Mouse (Mus musculus): ENCODE measurements around the gene Gabarap. TPM values are rescaled to one million over a fixed set of nuclear protein-coding genes. Genes with fewer than 3 reads are reported as not detected.
A peak's percentile ranks its signal among the peaks of the same experiment; 100 is the strongest.

The Gabarap gene
- polyA plus RNA-seq, 1 experiment from 2014 or later = 590 TPM

GRCm38 (mm10) chr11:70018131-70018990 is 27.4 kb downstream of the Gabarap start:
- Histone ChIP-seq H3K4me2 (ENCODE audit: low read depth, low read length) (peak overlapping the region; percentile 85), H3K27ac (replicated peaks; ENCODE audit: low read depth, low read length) (peak overlapping the region; percentile 94), H3K9me3 (ENCODE audit: control insufficient read depth, low read length) (no peaks in the 10 kb centered on the region), H3K36me3 (ENCODE audit: control insufficient read depth, insufficient read depth, low read length) (peaks cover 11% of the 10 kb centered on the region; the same call in 1 of the 2 replicates), H3K4me3 (ENCODE audit: low read depth, low read length) (peak overlapping the region; percentile 69), H3K9ac (ENCODE audit: low read depth, low read length) (peak overlapping the region; percentile 85), H3K4me1 (ENCODE audit: control insufficient read depth, insufficient read depth, low read length) (peaks cover 38% of the 10 kb centered on the region), H3K27me3 (replicated peaks; ENCODE audit: control insufficient read depth, insufficient read depth, low read length) (no peaks in the 10 kb centered on the region)
- DNase-seq (ENCODE audit: low spot score) (peak; percentile 92), ATAC-seq (ENCODE audit: low read depth) (no peak)
- WGBS = 1% methylated on average over 18 of the region's 25 CpGs

DNA sequence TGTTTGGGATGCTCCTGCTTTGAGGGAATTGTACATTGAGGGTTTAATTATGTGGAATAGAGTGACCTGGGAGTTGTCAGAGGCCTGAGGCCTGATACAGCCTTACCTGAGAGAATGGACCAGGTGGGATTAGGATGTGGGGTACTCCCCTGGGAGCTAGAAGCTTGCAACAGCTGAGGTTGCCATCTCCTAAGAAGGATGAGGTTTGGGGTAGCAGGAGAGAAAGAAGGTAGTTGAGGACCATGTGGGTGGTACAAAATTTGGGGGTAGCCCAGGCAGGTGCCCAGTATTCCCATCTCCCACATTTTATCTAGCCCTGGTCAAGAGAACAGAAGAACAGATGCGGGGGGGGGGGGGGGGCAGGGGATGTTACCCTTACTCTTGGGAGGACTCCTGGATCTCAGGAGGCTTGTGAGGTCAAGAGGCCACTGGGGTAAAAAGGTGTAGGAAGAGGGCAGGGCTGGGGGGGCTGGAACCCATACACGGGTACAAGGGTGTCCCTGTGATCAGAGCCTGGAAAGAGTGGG is 28.6 kb downstream of the Gabarap start:
- Histone ChIP-seq H3K4me1 (ENCODE audit: control insufficient read depth, insufficient read depth, low read length) (peaks cover 40% of the 10 kb centered on the region), H3K4me2 (ENCODE audit: low read depth, low read length) (peak overlapping the region; percentile 85), H3K9ac (ENCODE audit: low read depth, low read length) (peak overlapping the region; percentile 85), H3K9me3 (ENCODE audit: control insufficient read depth, low read length) (no peaks in the 10 kb centered on the region), H3K27ac (replicated peaks; ENCODE audit: low read depth, low read length) (peak overlapping the region; percentile 94), H3K36me3 (ENCODE audit: control insufficient read depth, insufficient read depth, low read length) (no peaks in the 10 kb centered on the region), H3K27me3 (replicated peaks; ENCODE audit: control insufficient read depth, insufficient read depth, low read length) (no peaks in the 10 kb centered on the region), H3K4me3 (ENCODE audit: low read depth, low read length) (peak overlapping the region; percentile 69)
- ATAC-seq (ENCODE audit: low read depth) (no peak), DNase-seq (ENCODE audit: low spot score) (no peak)
- 10% methylated on average over 1 of the region's 2 CpGs for WGBS

GRCm38 (mm10) chr11:70020022-70020631 is 29.2 kb downstream of the Gabarap start:
- Histone ChIP-seq H3K4me2 (ENCODE audit: low read depth, low read length) (peak overlapping the region; percentile 85), H3K27me3 (replicated peaks; ENCODE audit: control insufficient read depth, insufficient read depth, low read length) (no peaks in the 10 kb centered on the region), H3K9ac (ENCODE audit: low read depth, low read length) (peak overlapping the region; percentile 85; the same call in 1 of the 2 replicates), H3K4me1 (ENCODE audit: control insufficient read depth, insufficient read depth, low read length) (peaks cover 38% of the 10 kb centered on the region), H3K9me3 (ENCODE audit: control insufficient read depth, low read length) (no peaks in the 10 kb centered on the region), H3K36me3 (ENCODE audit: control insufficient read depth, insufficient read depth, low read length) (no peaks in the 10 kb centered on the region), H3K27ac (replicated peaks; ENCODE audit: low read depth, low read length) (peak overlapping the region; percentile 94), H3K4me3 (ENCODE audit: low read depth, low read length) (peak overlapping the region; percentile 69)
- no peak for ATAC-seq (ENCODE audit: low read depth)
- whole genome bisulfite sequencing = 15% methylated on average over 7 of the region's 8 CpGs
- peak; percentile 64 for DNase-seq (ENCODE audit: low spot score)

GRCm38 (mm10) chr11:70020731-70021263 is 29.9 kb downstream of the Gabarap start:
- under 1% methylated on average over 8 of the region's 8 CpGs for WGBS
- ATAC-seq (ENCODE audit: low read depth) (peak; percentile 87), DNase-seq (ENCODE audit: low spot score) (peak; percentile 93)
- Histone ChIP-seq H3K4me3 (ENCODE audit: low read depth, low read length) (peak overlapping the region; percentile 69), H3K9me3 (ENCODE audit: control insufficient read depth, low read length) (no peaks in the 10 kb centered on the region), H3K4me2 (ENCODE audit: low read depth, low read length) (peak overlapping the region; percentile 85), H3K36me3 (ENCODE audit: control insufficient read depth, insufficient read depth, low read length) (no peaks in the 10 kb centered on the region), H3K27ac (replicated peaks; ENCODE audit: low read depth, low read length) (peak overlapping the region; percentile 94), H3K27me3 (replicated peaks; ENCODE audit: control insufficient read depth, insufficient read depth, low read length) (no peaks in the 10 kb centered on the region), H3K4me1 (ENCODE audit: control insufficient read depth, insufficient read depth, low read length) (peaks cover 39% of the 10 kb centered on the region), H3K9ac (ENCODE audit: low read depth, low read length) (peak overlapping the region; percentile 41)

DNA sequence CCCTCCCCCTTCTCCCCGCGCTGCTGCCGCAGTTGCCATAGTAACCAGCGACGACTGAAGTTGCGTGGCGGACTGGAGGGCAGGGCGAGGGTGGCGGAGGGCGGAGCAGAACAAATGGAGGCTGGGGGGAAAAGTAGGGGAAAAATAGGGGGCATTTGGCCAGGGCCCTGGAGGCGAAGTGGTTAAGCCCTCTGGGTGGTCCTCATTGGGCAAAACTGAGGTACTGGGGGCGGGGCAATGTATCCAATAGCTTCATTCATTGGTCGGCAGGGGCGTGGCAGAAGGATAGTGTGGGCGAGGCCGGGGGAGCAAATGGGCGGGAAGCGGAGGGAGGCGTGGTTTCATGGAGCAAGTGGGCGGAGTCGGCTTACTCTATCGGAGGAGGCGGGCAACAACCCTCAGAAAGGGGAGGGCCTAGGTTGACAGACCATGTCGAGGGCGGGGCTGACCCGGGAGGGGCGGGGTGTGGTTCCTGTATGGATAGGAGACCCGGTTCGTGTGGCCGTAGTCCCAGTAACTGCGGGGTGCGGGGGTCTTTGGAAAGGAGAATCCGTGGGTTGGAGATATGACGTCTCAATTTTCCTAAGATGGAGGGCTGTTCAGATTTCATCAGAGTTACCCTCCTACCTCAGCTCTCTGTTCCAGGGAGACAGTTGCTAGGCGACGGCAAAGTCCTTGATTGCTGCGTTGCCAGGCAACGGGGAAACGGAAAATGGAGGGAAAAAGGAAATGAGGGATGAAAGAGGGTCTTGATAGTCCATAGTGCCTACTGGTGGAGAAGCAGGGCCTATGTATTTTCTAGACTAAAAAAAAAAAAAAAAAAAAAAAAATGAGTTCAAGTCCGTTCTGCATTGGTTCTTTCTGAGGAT is 30.6 kb downstream of the Gabarap start:
- DNase-seq (ENCODE audit: low spot score) (peak; percentile 99), ATAC-seq (ENCODE audit: low read depth) (peak; percentile 61)
- H3K27me3 ChIP-seq (replicated peaks; ENCODE audit: control insufficient read depth, insufficient read depth, low read length) = no peaks in the 10 kb centered on the region
- H3K36me3 ChIP-seq (ENCODE audit: control insufficient read depth, insufficient read depth, low read length) = no peaks in the 10 kb centered on the region
- H3K9me3 ChIP-seq (ENCODE audit: control insufficient read depth, low read length) = no peaks in the 10 kb centered on the region
- H3K27ac ChIP-seq (replicated peaks; ENCODE audit: low read depth, low read length) = peak overlapping the region; percentile 94; the same call in 1 of the 2 replicates
- H3K4me2 ChIP-seq (ENCODE audit: low read depth, low read length) = peak overlapping the region; percentile 85
- H3K4me3 ChIP-seq (ENCODE audit: low read depth, low read length) = peak overlapping the region; percentile 69
- peak overlapping the region; percentile 41 for H3K9ac ChIP-seq (ENCODE audit: low read depth, low read length)
- 2% methylated on average over 40 of the region's 40 CpGs for WGBS
- H3K4me1 ChIP-seq (ENCODE audit: control insufficient read depth, insufficient read depth, low read length) = peaks cover 46% of the 10 kb centered on the region

GRCm38 (mm10) chr11:70023481-70024150 is 32.7 kb downstream of the Gabarap start:
- Histone ChIP-seq H3K4me2 (ENCODE audit: low read depth, low read length) (peak overlapping the region; percentile 60), H3K36me3 (ENCODE audit: control insufficient read depth, insufficient read depth, low read length) (no peaks in the 10 kb centered on the region), H3K27me3 (replicated peaks; ENCODE audit: control insufficient read depth, insufficient read depth, low read length) (no peaks in the 10 kb centered on the region), H3K9ac (ENCODE audit: low read depth, low read length) (peak overlapping the region; percentile 57), H3K4me1 (ENCODE audit: control insufficient read depth, insufficient read depth, low read length) (peaks cover 55% of the 10 kb centered on the region), H3K27ac (replicated peaks; ENCODE audit: low read depth, low read length) (no peak overlapping the region; the same call in 1 of the 2 replicates), H3K4me3 (ENCODE audit: low read depth, low read length) (peak overlapping the region; percentile 28), H3K9me3 (ENCODE audit: control insufficient read depth, low read length) (no peaks in the 10 kb centered on the region)
- DNase-seq (ENCODE audit: low spot score) (peak; percentile 52), ATAC-seq (ENCODE audit: low read depth) (no peak)
- WGBS = 5% methylated on average over 21 of the region's 29 CpGs

DNA sequence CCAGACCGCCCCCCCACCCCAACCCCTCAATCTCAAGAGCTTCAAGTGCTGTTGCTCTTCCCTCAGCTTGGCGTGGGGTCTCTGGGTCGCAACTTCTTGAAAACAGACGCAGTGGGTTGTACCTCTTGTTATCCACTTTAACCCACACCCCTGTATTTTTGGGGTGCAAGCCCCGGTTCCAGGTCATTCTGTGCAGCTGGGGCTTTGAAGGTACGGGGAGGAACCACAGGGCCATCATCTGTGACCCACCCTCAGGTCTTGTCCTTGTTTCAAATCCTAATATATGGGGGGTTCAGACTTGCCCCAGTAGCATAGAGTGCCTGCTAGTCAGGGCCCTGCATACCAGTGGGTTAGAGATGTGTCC is 33.2 kb downstream of the Gabarap start:
- peaks cover 60% of the 10 kb centered on the region for H3K4me1 ChIP-seq (ENCODE audit: control insufficient read depth, insufficient read depth, low read length)
- WGBS = 9% methylated on average over 6 of the region's 6 CpGs

More for the DNA sequence above, 33.2 kb downstream of the Gabarap start:
- H3K9me3 ChIP-seq (ENCODE audit: control insufficient read depth, low read length) = no peaks in the 10 kb centered on the region
- DNase-seq (ENCODE audit: low spot score) (no peak), ATAC-seq (ENCODE audit: low read depth) (no peak)
- no peaks in the 10 kb centered on the region for H3K36me3 ChIP-seq (ENCODE audit: control insufficient read depth, insufficient read depth, low read length)
- H3K4me2 ChIP-seq (ENCODE audit: low read depth, low read length) = peak overlapping the region; percentile 60
- H3K4me3 ChIP-seq (ENCODE audit: low read depth, low read length) = peak overlapping the region; percentile 28
- no peak overlapping the region; the same call in 1 of the 2 replicates for H3K27ac ChIP-seq (replicated peaks; ENCODE audit: low read depth, low read length)
- peak overlapping the region; percentile 57 for H3K9ac ChIP-seq (ENCODE audit: low read depth, low read length)
- no peaks in the 10 kb centered on the region for H3K27me3 ChIP-seq (replicated peaks; ENCODE audit: control insufficient read depth, insufficient read depth, low read length)
